Mouse (Mus musculus): Measurements from ENCODE around the gene Cdh26. TPM values are rescaled to one million over a fixed set of nuclear protein-coding genes. Genes with fewer than 3 reads are reported as not detected.
A peak's percentile ranks its signal among the peaks of the same experiment; 100 is the strongest.

Gene Cdh26
- polyA plus RNA-seq, 1 experiment from 2014 or later = 0.45 TPM

GRCm38 (mm10) chr2:178420576-178420975 is 9.8 kb upstream of the Cdh26 start:
- H3K36me3 ChIP-seq = no peaks in the 10 kb centered on the region
- H3K4me3 ChIP-seq (replicated peaks) = no peak overlapping the region
- no peak overlapping the region for H3K9ac ChIP-seq
- H3K27ac ChIP-seq = no peak overlapping the region
- no peak for ATAC-seq (ENCODE audit: insufficient read depth, low FRiP score, low read depth)
- 84% methylated on average over 9 of the region's 9 CpGs for WGBS
- H3K9me3 ChIP-seq = no peaks in the 10 kb centered on the region
- no peaks in the 10 kb centered on the region for H3K27me3 ChIP-seq (replicated peaks)
- no peak overlapping the region for H3K4me2 ChIP-seq
- H3K4me1 ChIP-seq = no peaks in the 10 kb centered on the region

GRCm38 (mm10) chr2:178421603-178422002 is 8.7 kb upstream of the Cdh26 start:
- WGBS = 54% methylated on average over 6 of the region's 6 CpGs
- ATAC-seq (ENCODE audit: insufficient read depth, low FRiP score, low read depth) = no peak
- no peak overlapping the region for H3K4me2 ChIP-seq
- 0 out of 2 replicates have a peak overlapping the region, but pooled peaks have one; percentile 40 for H3K27ac ChIP-seq
- no peaks in the 10 kb centered on the region for H3K27me3 ChIP-seq (replicated peaks)
- H3K9me3 ChIP-seq = no peaks in the 10 kb centered on the region
- H3K36me3 ChIP-seq = no peaks in the 10 kb centered on the region
- no peaks in the 10 kb centered on the region for H3K4me1 ChIP-seq
- H3K4me3 ChIP-seq (replicated peaks) = no peak overlapping the region
- no peak overlapping the region for H3K9ac ChIP-seq

GRCm38 (mm10) chr2:178422186-178422585 is 8.1 kb upstream of the Cdh26 start:
- Histone ChIP-seq H3K4me2 (no peak overlapping the region), H3K4me1 (no peaks in the 10 kb centered on the region), H3K9ac (no peak overlapping the region), H3K9me3 (no peaks in the 10 kb centered on the region), H3K27ac (no peak overlapping the region), H3K27me3 (replicated peaks) (no peaks in the 10 kb centered on the region), H3K36me3 (no peaks in the 10 kb centered on the region), H3K4me3 (replicated peaks) (no peak overlapping the region)
- 31% methylated on average over 3 of the region's 3 CpGs for WGBS
- ATAC-seq (ENCODE audit: insufficient read depth, low FRiP score, low read depth) = no peak

- H3K36me3 ChIP-seq = no peaks in the 10 kb centered on the region
- no peak overlapping the region for H3K27ac ChIP-seq
- H3K27me3 ChIP-seq (replicated peaks) = no peaks in the 10 kb centered on the region
- 68% methylated on average over 5 of the region's 5 CpGs for WGBS
- no peak for ATAC-seq (ENCODE audit: insufficient read depth, low FRiP score, low read depth)
- no peak overlapping the region for H3K4me2 ChIP-seq
- no peak overlapping the region for H3K9ac ChIP-seq
- H3K4me3 ChIP-seq (replicated peaks) = no peak overlapping the region
- H3K9me3 ChIP-seq = no peaks in the 10 kb centered on the region
- no peaks in the 10 kb centered on the region for H3K4me1 ChIP-seq
These were observed 7.1 kb upstream of the Cdh26 start for GRCm38 (mm10) chr2:178423223-178423622.

GRCm38 (mm10) chr2:178426229-178426628 is 4.1 kb upstream of the Cdh26 start:
- 18% methylated on average over 4 of the region's 4 CpGs for WGBS
- Histone ChIP-seq H3K4me2 (no peak overlapping the region), H3K4me1 (no peaks in the 10 kb centered on the region), H3K36me3 (no peaks in the 10 kb centered on the region), H3K9ac (no peak overlapping the region), H3K27ac (no peak overlapping the region), H3K9me3 (no peaks in the 10 kb centered on the region), H3K27me3 (replicated peaks) (0 out of 2 replicates have a peak, but pooled peaks cover 5% of the 10 kb centered on the region), H3K4me3 (replicated peaks) (no peak overlapping the region)
- ATAC-seq (ENCODE audit: insufficient read depth, low FRiP score, low read depth) = no peak

GRCm38 (mm10) chr2:178427181-178427580 is 3.1 kb upstream of the Cdh26 start:
- WGBS = 83% methylated on average over 5 of the region's 5 CpGs
- H3K9me3 ChIP-seq = no peaks in the 10 kb centered on the region
- no peak overlapping the region for H3K4me3 ChIP-seq (replicated peaks)
- no peak overlapping the region for H3K9ac ChIP-seq
- H3K4me1 ChIP-seq = no peaks in the 10 kb centered on the region
- H3K27ac ChIP-seq = no peak overlapping the region
- H3K27me3 ChIP-seq (replicated peaks) = 0 out of 2 replicates have a peak, but pooled peaks cover 5% of the 10 kb centered on the region
- ATAC-seq (ENCODE audit: insufficient read depth, low FRiP score, low read depth) = no peak
- no peak overlapping the region for H3K4me2 ChIP-seq
- no peaks in the 10 kb centered on the region for H3K36me3 ChIP-seq

- H3K36me3 ChIP-seq = no peaks in the 10 kb centered on the region
- H3K4me2 ChIP-seq = no peak overlapping the region
- 76% methylated on average over 9 of the region's 9 CpGs for WGBS
- H3K27me3 ChIP-seq (replicated peaks) = 0 out of 2 replicates have a peak, but pooled peaks cover 5% of the 10 kb centered on the region
- no peaks in the 10 kb centered on the region for H3K9me3 ChIP-seq
- H3K4me1 ChIP-seq = no peaks in the 10 kb centered on the region
- H3K27ac ChIP-seq = no peak overlapping the region
- H3K9ac ChIP-seq = no peak overlapping the region
- ATAC-seq (ENCODE audit: insufficient read depth, low FRiP score, low read depth) = no peak
- no peak overlapping the region for H3K4me3 ChIP-seq (replicated peaks)
These were observed 2.1 kb upstream of the Cdh26 start for GRCm38 (mm10) chr2:178428183-178428582.

GRCm38 (mm10) chr2:178428676-178429075 is 1.7 kb upstream of the Cdh26 start:
- Histone ChIP-seq H3K4me1 (no peaks in the 10 kb centered on the region), H3K4me2 (no peak overlapping the region), H3K4me3 (replicated peaks) (no peak overlapping the region), H3K9me3 (no peaks in the 10 kb centered on the region), H3K9ac (no peak overlapping the region), H3K27me3 (replicated peaks) (0 out of 2 replicates have a peak, but pooled peaks cover 5% of the 10 kb centered on the region), H3K27ac (no peak overlapping the region), H3K36me3 (no peaks in the 10 kb centered on the region)
- no peak for ATAC-seq (ENCODE audit: insufficient read depth, low FRiP score, low read depth)
- 81% methylated on average over 4 of the region's 4 CpGs for WGBS

GRCm38 (mm10) chr2:178429426-178429825 is 905 bp upstream of the Cdh26 start:
- H3K4me3 ChIP-seq (replicated peaks) = no peak overlapping the region
- no peaks in the 10 kb centered on the region; the same call in 1 of the 2 replicates for H3K4me1 ChIP-seq
- no peak overlapping the region for H3K27ac ChIP-seq
- 71% methylated on average over 6 of the region's 6 CpGs for WGBS
- no peak overlapping the region for H3K9ac ChIP-seq
- H3K9me3 ChIP-seq = no peaks in the 10 kb centered on the region
- H3K4me2 ChIP-seq = no peak overlapping the region
- ATAC-seq (ENCODE audit: insufficient read depth, low FRiP score, low read depth) = no peak
- 0 out of 2 replicates have a peak, but pooled peaks cover 5% of the 10 kb centered on the region for H3K27me3 ChIP-seq (replicated peaks)
- H3K36me3 ChIP-seq = no peaks in the 10 kb centered on the region

- H3K9ac ChIP-seq = no peak overlapping the region
- 0 out of 2 replicates have a peak, but pooled peaks cover 4% of the 10 kb centered on the region for H3K27me3 ChIP-seq (replicated peaks)
- no peaks in the 10 kb centered on the region for H3K36me3 ChIP-seq
- no peak overlapping the region for H3K4me3 ChIP-seq (replicated peaks)
- no peaks in the 10 kb centered on the region; the same call in 1 of the 2 replicates for H3K4me1 ChIP-seq
- no peak overlapping the region for H3K27ac ChIP-seq
- H3K9me3 ChIP-seq = no peaks in the 10 kb centered on the region
- 69% methylated on average over 2 of the region's 2 CpGs for WGBS
- H3K4me2 ChIP-seq = no peak overlapping the region
- no peak for ATAC-seq (ENCODE audit: insufficient read depth, low FRiP score, low read depth)
These were observed 3.2 kb downstream of the Cdh26 start for GRCm38 (mm10) chr2:178433495-178433894.

GRCm38 (mm10) chr2:178433903-178434302 is 3.6 kb downstream of the Cdh26 start:
- WGBS = 72% methylated on average over 2 of the region's 2 CpGs

GRCm38 (mm10) chr2:178437311-178437710 is 7.0 kb downstream of the Cdh26 start:
- Histone ChIP-seq H3K9ac (no peak overlapping the region), H3K4me1 (no peaks in the 10 kb centered on the region; the same call in 1 of the 2 replicates), H3K9me3 (no peaks in the 10 kb centered on the region), H3K27ac (no peak overlapping the region), H3K4me2 (no peak overlapping the region), H3K4me3 (replicated peaks) (no peak overlapping the region), H3K36me3 (no peaks in the 10 kb centered on the region), H3K27me3 (replicated peaks) (no peaks in the 10 kb centered on the region)
- 40% methylated on average over 9 of the region's 9 CpGs for WGBS
- ATAC-seq (ENCODE audit: insufficient read depth, low FRiP score, low read depth) = no peak

More at GRCm38 (mm10) chr2:178433903-178434302, 3.6 kb downstream of the Cdh26 start:
- 0 out of 2 replicates have a peak, but pooled peaks cover under 1% of the 10 kb centered on the region for H3K27me3 ChIP-seq (replicated peaks)
- no peaks in the 10 kb centered on the region for H3K9me3 ChIP-seq
- H3K4me2 ChIP-seq = no peak overlapping the region
- H3K4me3 ChIP-seq (replicated peaks) = no peak overlapping the region
- H3K27ac ChIP-seq = no peak overlapping the region
- H3K9ac ChIP-seq = no peak overlapping the region
- no peak for ATAC-seq (ENCODE audit: insufficient read depth, low FRiP score, low read depth)
- no peaks in the 10 kb centered on the region for H3K36me3 ChIP-seq
- H3K4me1 ChIP-seq = no peaks in the 10 kb centered on the region; the same call in 1 of the 2 replicates

GRCm38 (mm10) chr2:178449386-178449785 is 19.1 kb downstream of the Cdh26 start:
- no peak overlapping the region for H3K4me2 ChIP-seq
- H3K27me3 ChIP-seq (replicated peaks) = no peaks in the 10 kb centered on the region
- no peak for ATAC-seq (ENCODE audit: insufficient read depth, low FRiP score, low read depth)
- no peak overlapping the region for H3K9ac ChIP-seq
- H3K4me3 ChIP-seq (replicated peaks) = no peak overlapping the region
- no peaks in the 10 kb centered on the region for H3K36me3 ChIP-seq
- no peaks in the 10 kb centered on the region for H3K4me1 ChIP-seq
- no peaks in the 10 kb centered on the region for H3K9me3 ChIP-seq
- no peak overlapping the region for H3K27ac ChIP-seq
- 72% methylated on average over 4 of the region's 4 CpGs for WGBS

All from stomach, embryonic 15.5 days (tissue).